Mouse (Mus musculus): ENCODE measurements around the gene Slc1a3. TPM values are rescaled to one million over a fixed set of nuclear protein-coding genes. Genes with fewer than 3 reads are reported as not detected.
"Not testable (repeated sequence)": the region's sequence is repeated elsewhere in the genome, so short reads cannot be mapped to it uniquely, and the experiment has no call there.

The Slc1a3 gene
- total and polyA plus RNA-seq, 3 experiments, result 0.16 TPM; not detected in 2

DNA sequence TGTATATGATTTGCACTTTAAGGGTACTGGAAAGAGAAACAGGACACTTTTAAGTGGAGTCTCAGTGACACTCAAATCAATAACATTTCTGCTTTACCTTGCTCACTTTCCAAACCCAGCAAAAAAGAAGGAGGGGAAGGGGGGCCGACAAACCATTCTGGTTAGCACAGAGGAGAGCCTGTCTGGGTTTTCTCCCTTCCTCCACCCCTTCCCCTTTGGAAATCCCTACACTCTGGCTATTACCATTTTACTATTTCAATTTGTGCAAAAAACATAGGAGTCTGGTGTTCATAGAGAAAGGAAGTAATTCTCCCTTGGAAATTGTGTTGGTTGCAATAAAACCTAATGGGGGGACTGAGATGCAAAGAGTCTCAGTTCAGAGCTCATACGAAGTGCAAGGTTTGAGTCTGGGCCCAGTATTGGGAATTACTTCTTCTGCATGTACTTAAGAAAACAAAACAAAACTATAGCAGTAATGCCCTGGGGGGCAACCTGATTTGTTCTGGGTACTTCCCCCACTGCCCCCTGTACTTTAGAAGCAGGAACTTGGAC, 1.9 kb upstream of the Slc1a3 start:
- DNase-seq (ENCODE audit: low spot score), result no peak
- Histone ChIP-seq H3K36me3 (replicated peaks) (no peaks in the 10 kb centered on the region), H3K4me1 (ENCODE audit: insufficient read depth, low read depth, low read length) (no peaks in the 10 kb centered on the region; the same call in 1 of the 2 replicates), H3K27me3 (ENCODE audit: insufficient read depth, low read length) (peaks cover 26% of the 10 kb centered on the region), H3K4me3 (ENCODE audit: low read depth, low read length) (no peak overlapping the region), H3K9me3 (replicated peaks) (no peaks in the 10 kb centered on the region)
- no peak for ATAC-seq (ENCODE audit: extremely low read depth, insufficient number of reproducible peaks, low FRiP score, poor library complexity, severe bottlenecking)
- TF ChIP-seq GATA1 (IDR thresholded peaks at IDR 0.05; ENCODE audit: borderline replicate concordance, low read length) (no peak), GATA2 (IDR thresholded peaks at IDR 0.05; ENCODE audit: borderline replicate concordance, low read depth, low read length) (no peak)

DNA sequence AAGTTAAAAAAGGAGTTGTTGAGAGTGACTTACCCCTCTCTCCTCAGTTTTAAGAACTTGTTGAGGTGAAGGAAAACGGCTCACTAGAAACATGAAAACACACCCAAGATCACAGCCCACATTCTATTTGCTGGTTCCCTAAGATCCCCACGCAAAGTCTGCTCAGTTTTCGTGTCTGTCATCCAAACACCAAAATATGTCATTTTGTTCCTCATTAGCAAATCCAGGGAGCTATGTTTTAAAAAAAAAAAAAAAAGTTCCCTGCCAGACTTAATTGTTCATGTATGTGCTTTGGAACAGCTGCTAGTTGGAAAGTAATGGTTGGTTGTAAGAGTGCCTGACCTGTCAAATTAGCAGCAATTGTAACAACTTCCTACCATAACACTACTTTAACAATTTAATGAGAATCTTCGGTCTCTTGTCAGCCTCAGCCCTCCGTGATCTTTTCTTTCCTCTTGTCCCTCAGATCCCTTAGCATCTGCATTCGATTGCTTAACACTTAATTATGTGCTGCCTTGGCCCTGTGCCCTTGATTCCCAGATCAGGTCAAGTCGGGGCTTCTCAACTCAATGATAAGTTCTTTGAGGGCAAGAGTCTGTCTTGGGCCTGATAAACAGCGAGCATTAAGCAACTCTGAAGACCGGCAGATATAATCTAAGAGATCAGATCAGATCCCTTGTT, 1.2 kb upstream of the Slc1a3 start:
- Histone ChIP-seq H3K9me3 (replicated peaks) (no peaks in the 10 kb centered on the region), H3K4me3 (ENCODE audit: low read depth, low read length) (no peak overlapping the region), H3K36me3 (replicated peaks) (no peaks in the 10 kb centered on the region), H3K4me1 (ENCODE audit: insufficient read depth, low read depth, low read length) (no peaks in the 10 kb centered on the region; the same call in 1 of the 2 replicates), H3K27me3 (ENCODE audit: insufficient read depth, low read length) (peaks cover 26% of the 10 kb centered on the region)
- ATAC-seq (ENCODE audit: extremely low read depth, insufficient number of reproducible peaks, low FRiP score, poor library complexity, severe bottlenecking) (no peak), DNase-seq (ENCODE audit: low spot score) (no peak)
- TF ChIP-seq POLR2AphosphoS5 (IDR thresholded peaks at IDR 0.05; ENCODE audit: insufficient replicate concordance, low read depth, low read length) (no peak), TAL1 (conservative IDR thresholded peaks at IDR 0.05; ENCODE audit: low read depth, low read length) (no peak), CTCF (IDR thresholded peaks at IDR 0.05; ENCODE audit: low read depth, low read length) (no peak), GATA1 (IDR thresholded peaks at IDR 0.05; ENCODE audit: borderline replicate concordance, low read length) (no peak), GATA2 (IDR thresholded peaks at IDR 0.05; ENCODE audit: borderline replicate concordance, low read depth, low read length) (no peak)

DNA sequence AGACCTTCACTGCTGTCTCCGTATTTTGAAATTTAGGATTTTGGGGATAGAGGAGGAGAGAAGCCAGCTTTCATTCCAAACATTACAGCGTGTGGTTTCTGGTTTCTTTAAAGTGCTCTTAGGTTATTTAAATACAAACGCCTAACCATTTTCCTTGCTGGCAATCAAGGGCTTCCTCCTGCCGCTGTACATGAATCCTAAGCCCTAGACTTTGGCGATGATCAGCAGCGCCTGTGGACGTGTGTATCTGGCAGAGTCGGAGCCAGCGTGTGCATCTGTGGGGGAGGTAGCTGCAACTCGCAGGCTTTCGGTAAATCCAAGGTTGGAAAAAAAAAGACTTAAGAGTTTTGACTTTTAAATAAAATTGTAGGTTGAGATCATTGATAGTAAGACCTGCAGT, 986 bp downstream of the Slc1a3 start:
- H3K27me3 ChIP-seq (ENCODE audit: insufficient read depth, low read length), result peaks cover 28% of the 10 kb centered on the region
- TF ChIP-seq GATA2 (IDR thresholded peaks at IDR 0.05; ENCODE audit: borderline replicate concordance, low read depth, low read length) (no peak), CTCF (IDR thresholded peaks at IDR 0.05; ENCODE audit: low read depth, low read length) (no peak), GATA1 (IDR thresholded peaks at IDR 0.05; ENCODE audit: borderline replicate concordance, low read length) (no peak), TAL1 (conservative IDR thresholded peaks at IDR 0.05; ENCODE audit: low read depth, low read length) (no peak), POLR2AphosphoS5 (IDR thresholded peaks at IDR 0.05; ENCODE audit: insufficient replicate concordance, low read depth, low read length) (no peak)
- no peaks in the 10 kb centered on the region for H3K4me1 ChIP-seq (ENCODE audit: insufficient read depth, low read depth, low read length)
- ATAC-seq (ENCODE audit: extremely low read depth, insufficient number of reproducible peaks, low FRiP score, poor library complexity, severe bottlenecking) (no peak), DNase-seq (ENCODE audit: low spot score) (no peak)
- H3K9me3 ChIP-seq (replicated peaks), result no peaks in the 10 kb centered on the region
- no peak overlapping the region for H3K4me3 ChIP-seq (ENCODE audit: low read depth, low read length)
- H3K36me3 ChIP-seq (replicated peaks), result no peaks in the 10 kb centered on the region

DNA sequence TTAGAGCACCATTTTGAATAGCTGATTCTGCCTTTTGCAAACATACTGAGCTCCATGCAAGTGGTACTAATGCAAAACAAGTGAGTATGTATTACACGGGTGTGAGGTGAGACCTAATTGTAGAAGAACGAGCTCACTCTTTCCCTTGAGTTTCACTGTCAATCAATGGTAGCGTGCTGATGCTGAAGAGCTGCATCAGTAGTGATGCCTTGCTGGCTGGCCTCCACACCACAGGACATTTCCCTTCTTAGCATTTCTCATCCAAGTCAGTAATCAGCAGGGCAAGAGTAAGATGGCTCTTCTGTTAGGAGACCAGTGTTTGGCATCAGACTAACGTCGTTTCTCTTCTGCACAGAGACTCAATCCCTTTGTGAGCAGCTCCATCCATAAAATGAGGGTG, 4.0 kb downstream of the Slc1a3 start:
- no peak for DNase-seq (ENCODE audit: low spot score)
- TF ChIP-seq TAL1 (conservative IDR thresholded peaks at IDR 0.05; ENCODE audit: low read depth, low read length) (no peak), CTCF (IDR thresholded peaks at IDR 0.05; ENCODE audit: low read depth, low read length) (no peak), GATA2 (IDR thresholded peaks at IDR 0.05; ENCODE audit: borderline replicate concordance, low read depth, low read length) (no peak), GATA1 (IDR thresholded peaks at IDR 0.05; ENCODE audit: borderline replicate concordance, low read length) (no peak), POLR2AphosphoS5 (IDR thresholded peaks at IDR 0.05; ENCODE audit: insufficient replicate concordance, low read depth, low read length) (no peak)
- Histone ChIP-seq H3K9me3 (replicated peaks) (no peaks in the 10 kb centered on the region), H3K27me3 (ENCODE audit: insufficient read depth, low read length) (peaks cover 19% of the 10 kb centered on the region), H3K4me3 (ENCODE audit: low read depth, low read length) (no peak overlapping the region), H3K36me3 (replicated peaks) (no peaks in the 10 kb centered on the region), H3K4me1 (ENCODE audit: insufficient read depth, low read depth, low read length) (no peaks in the 10 kb centered on the region)
- ATAC-seq (ENCODE audit: extremely low read depth, insufficient number of reproducible peaks, low FRiP score, poor library complexity, severe bottlenecking), result no peak

DNA sequence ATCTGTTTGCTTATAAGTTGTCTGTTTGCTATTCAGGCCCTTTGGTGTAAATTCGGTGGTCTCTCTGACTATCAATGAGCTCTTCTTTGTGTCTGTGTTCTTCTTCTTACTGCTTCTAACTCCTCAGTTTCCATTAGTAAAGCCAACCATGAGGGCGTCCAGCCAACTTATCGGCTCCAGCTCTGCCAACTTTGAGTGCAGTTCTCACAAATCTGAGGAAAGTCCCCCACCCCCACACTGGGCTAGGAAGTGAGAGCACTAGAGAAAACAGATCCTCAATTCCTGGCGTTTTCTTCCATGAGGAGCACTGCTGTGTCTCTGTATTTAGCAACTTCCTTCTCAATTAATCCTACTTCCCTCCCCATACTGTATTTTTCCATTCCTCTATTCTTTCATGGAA, 4.4 kb downstream of the Slc1a3 start:
- H3K9me3 ChIP-seq (replicated peaks), result no peaks in the 10 kb centered on the region
- H3K4me3 ChIP-seq (ENCODE audit: low read depth, low read length), result no peak overlapping the region
- peaks cover 16% of the 10 kb centered on the region for H3K27me3 ChIP-seq (ENCODE audit: insufficient read depth, low read length)
- ATAC-seq (ENCODE audit: extremely low read depth, insufficient number of reproducible peaks, low FRiP score, poor library complexity, severe bottlenecking) (no peak), DNase-seq (ENCODE audit: low spot score) (no peak)
- no peaks in the 10 kb centered on the region for H3K4me1 ChIP-seq (ENCODE audit: insufficient read depth, low read depth, low read length)
- no peaks in the 10 kb centered on the region for H3K36me3 ChIP-seq (replicated peaks)
- TF ChIP-seq CTCF (IDR thresholded peaks at IDR 0.05; ENCODE audit: low read depth, low read length) (no peak), TAL1 (conservative IDR thresholded peaks at IDR 0.05; ENCODE audit: low read depth, low read length) (no peak), GATA2 (IDR thresholded peaks at IDR 0.05; ENCODE audit: borderline replicate concordance, low read depth, low read length) (no peak), GATA1 (IDR thresholded peaks at IDR 0.05; ENCODE audit: borderline replicate concordance, low read length) (no peak), POLR2AphosphoS5 (IDR thresholded peaks at IDR 0.05; ENCODE audit: insufficient replicate concordance, low read depth, low read length) (no peak)

DNA sequence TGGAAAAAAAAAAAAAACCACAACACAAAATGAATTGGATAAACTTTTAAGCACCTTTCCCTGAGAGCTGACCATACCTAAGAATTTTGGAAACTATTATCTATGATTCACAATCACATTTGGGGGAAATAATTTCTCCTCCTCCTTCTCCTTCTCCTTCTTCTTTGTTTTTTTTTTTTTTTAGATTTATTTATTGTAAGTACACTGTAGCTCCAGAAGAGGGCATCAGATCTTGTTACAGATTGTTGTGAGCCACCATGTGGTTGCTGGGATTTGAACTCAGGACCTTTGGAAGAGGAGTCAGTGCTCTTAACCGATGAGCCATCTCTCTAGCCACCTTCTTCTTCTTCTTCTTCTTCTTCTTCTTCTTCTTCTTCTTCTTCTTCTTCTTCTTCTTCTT, 5.0 kb downstream of the Slc1a3 start:
- peaks cover 15% of the 10 kb centered on the region for H3K27me3 ChIP-seq (ENCODE audit: insufficient read depth, low read length)
- not testable (repeated sequence) for DNase-seq (ENCODE audit: low spot score); H3K4me3 ChIP-seq (ENCODE audit: low read depth, low read length); H3K36me3 ChIP-seq (replicated peaks); H3K4me1 ChIP-seq (ENCODE audit: insufficient read depth, low read depth, low read length); ATAC-seq (ENCODE audit: extremely low read depth, insufficient number of reproducible peaks, low FRiP score, poor library complexity, severe bottlenecking); H3K9me3 ChIP-seq (replicated peaks)

Data from G1E (cell line).